Mouse (Mus musculus) stomach, adult 2 months (tissue): Measurements from ENCODE around the gene Spcs1. TPM values are rescaled to one million over a fixed set of nuclear protein-coding genes. Genes with fewer than 3 reads are reported as not detected.

Experiments
- polyA plus RNA-seq: library from polyadenylated mRNA; depleted of rRNA; stranded (reverse); fragments of >200 nt; gene quantifications from 2 replicates; pipeline ENCODE4 v1.2.3, GENCODE M21; 2012; rRNA removed

The Spcs1 gene
- 35.2 and 41.1 TPM in 2 replicates for polyA plus RNA-seq

GRCm38 (mm10) chr14:31001307-31002205 is at the start of gene Spcs1, which contains the start of gene Glt8d1:
Gene Spcs1 (minus strand): TSS chr14:31001672.
Gene Glt8d1 (plus strand): TSS chr14:31001400.

DNA sequence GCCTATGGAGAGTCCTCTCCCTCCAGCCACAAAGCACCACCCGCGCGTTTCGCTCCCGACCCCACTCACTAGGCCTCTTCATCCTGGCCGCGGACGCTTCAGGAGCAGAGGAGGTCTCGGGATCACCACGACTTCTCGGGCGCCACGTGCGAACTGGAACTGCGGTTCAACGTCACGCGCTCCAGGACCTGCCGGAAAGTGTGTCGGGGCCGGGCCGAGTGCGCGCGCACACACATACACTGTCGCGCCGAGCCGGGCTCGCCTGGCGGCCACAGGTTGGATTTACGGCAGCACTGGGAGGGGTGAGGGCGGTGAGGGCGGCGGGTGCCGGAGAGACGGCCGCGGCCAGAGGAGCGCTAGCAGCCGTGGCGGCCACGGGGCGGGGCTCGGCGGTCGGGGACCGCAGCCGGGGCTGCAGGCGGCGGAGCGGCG is 17.4 kb upstream of the Spcs1 start, which contains the start of the genes Pbrm1 and Gnl3:
TSS of gene Pbrm1 (plus strand) at position 279 of the 432 bp plus-strand sequence.
TSS of gene Gnl3 (minus strand) at position 293 of the 432 bp plus-strand sequence.

DNA sequence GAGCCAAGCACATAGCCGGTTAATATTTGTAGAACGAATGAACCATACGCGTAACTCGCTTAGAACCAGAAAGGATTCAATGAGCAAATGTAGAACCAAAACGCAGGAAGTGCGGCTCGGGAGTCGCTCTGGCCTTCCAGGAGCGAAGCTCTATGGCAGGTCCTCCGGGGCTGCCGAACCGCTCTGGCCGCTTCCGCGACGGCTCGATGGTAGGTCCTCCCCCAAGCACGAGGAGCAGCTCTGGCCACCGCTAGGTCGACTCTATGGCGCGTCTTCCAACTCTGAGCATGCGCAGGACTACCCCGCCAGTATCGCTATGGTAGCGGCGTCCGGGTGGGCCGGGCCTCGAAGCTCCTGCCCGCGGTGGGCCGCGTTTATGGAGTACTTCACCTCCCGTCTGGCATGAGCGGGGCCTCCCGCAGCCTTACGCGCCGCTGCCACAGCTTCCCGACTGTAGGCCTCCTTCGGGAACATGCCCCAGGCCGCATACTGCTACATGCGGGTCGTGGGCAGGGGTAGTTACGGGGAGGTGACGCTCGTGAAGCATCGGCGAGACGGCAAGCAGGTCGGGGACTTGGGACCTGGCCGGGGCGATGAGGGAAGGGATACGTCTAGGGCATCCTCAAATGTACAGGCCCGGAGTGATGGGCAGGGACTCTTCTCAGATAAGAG is 50.2 kb downstream of the Spcs1 start, which contains the start of gene Nek4:
TSS of gene Nek4 (plus strand) at position 224 of the 672 bp plus-strand sequence.

Other genes with a start within 250 kb of the Spcs1 start
- 9.1 and 11.9 TPM in 2 replicates for gene Tmem110, start 176.1 kb downstream of the Spcs1 start, polyA plus RNA-seq
- 34.1 and 38.0 TPM in 2 replicates for gene Mustn1, start 122.5 kb downstream of the Spcs1 start, polyA plus RNA-seq
- 0.11 TPM in 2 replicates for gene Itih4, start 115.2 kb downstream of the Spcs1 start, polyA plus RNA-seq
- 0.15 and 0.18 TPM in 2 replicates for gene Itih3, start 77.9 kb downstream of the Spcs1 start, polyA plus RNA-seq
- gene Itih1, start 58.4 kb downstream of the Spcs1 start, polyA plus RNA-seq: 0.08 and 0.50 TPM in 2 replicates
- 0.56 and 1.00 TPM in 2 replicates for gene Nek4, start 50.3 kb downstream of the Spcs1 start, polyA plus RNA-seq
- gene Glt8d1, start 272 bp downstream of the Spcs1 start, polyA plus RNA-seq: 3.3 and 3.4 TPM in 2 replicates
- gene Pbrm1, start 17.5 kb upstream of the Spcs1 start, polyA plus RNA-seq: 3.6 and 4.3 TPM in 2 replicates
- gene Gnl3, start 17.5 kb upstream of the Spcs1 start, polyA plus RNA-seq: 2.6 and 2.9 TPM in 2 replicates
- 54.8 and 60.7 TPM in 2 replicates for gene Smim4, start 127.3 kb upstream of the Spcs1 start, polyA plus RNA-seq
- 19.2 and 27.5 TPM in 2 replicates for gene Nt5dc2, start 129.4 kb upstream of the Spcs1 start, polyA plus RNA-seq
- gene Stab1, start 167.0 kb upstream of the Spcs1 start, polyA plus RNA-seq: 23.4 and 24.9 TPM in 2 replicates
- gene Tnnc1, start 206.6 kb upstream of the Spcs1 start, polyA plus RNA-seq: not detected in 2 replicates
- 89.8 and 106 TPM in 2 replicates for gene Nisch, start 215.3 kb upstream of the Spcs1 start, polyA plus RNA-seq
- 1.7 and 2.2 TPM in 2 replicates for gene Sema3g, start 216.2 kb upstream of the Spcs1 start, polyA plus RNA-seq
- 1.7 and 2.4 TPM in 2 replicates for gene Phf7, start 249.6 kb upstream of the Spcs1 start, polyA plus RNA-seq
- gene Bap1, start 249.8 kb upstream of the Spcs1 start, polyA plus RNA-seq: 17.5 and 18.8 TPM in 2 replicates